9 mouse cellular contexts compared by ENCODE assay signal in the genomic region with DNA sequence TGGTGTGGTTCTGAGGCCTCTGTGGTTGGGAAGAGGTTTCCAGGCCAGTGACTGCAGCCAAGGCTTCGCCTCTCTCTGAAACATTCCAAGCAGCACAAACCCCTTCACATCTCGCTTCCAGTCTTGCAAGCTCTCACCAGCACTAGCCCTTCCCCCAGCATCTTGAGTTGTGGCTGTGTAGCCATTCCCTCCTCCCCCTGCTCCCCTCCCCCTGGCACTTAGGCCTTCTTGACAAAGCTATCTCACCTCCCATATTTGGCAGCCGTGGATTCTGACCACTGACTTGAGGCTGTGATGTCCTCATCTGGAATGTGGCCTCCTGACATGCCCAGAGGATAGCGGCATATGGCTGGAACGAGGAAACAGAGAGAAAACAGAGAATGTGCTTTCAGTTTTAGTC. TPM values are rescaled to one million over a fixed set of nuclear protein-coding genes. Genes with fewer than 3 reads are reported as not detected.
DNase-seq lines count a peak whose midpoint lies in the region; ATAC-seq and TF ChIP-seq lines count a peak whose summit lies in the region.
"Had no signal": no experiment of that assay in that cellular context is flagged by ENCODE, and none has a peak within 500 bp of the region (broad histone marks: within the 10 kb centered on the region; RNA-seq: fewer than 3 reads in every experiment).

No protein-coding gene starts in this region.

- no peaks in the 10 kb centered on the region for H3K27me3 ChIP-seq in megakaryocyte, embryonic 14.5 days (replicated peaks)
- no peaks in the 10 kb centered on the region for H3K27me3 ChIP-seq in small intestine, adult 2 months (ENCODE audit: control insufficient read depth, insufficient read depth, low read length)

- TF ChIP-seq POLR2A in small intestine, adult 2 months (IDR thresholded peaks at IDR 0.05; ENCODE audit: low read depth, low read length) = no peak

- H3K36me3 ChIP-seq in megakaryocyte, embryonic 14.5 days (replicated peaks; ENCODE audit: low read length) = no peaks in the 10 kb centered on the region
- no peaks in the 10 kb centered on the region for H3K36me3 ChIP-seq in small intestine, adult 2 months (ENCODE audit: control insufficient read depth, insufficient read depth, low read length)

- H3K9me3 ChIP-seq in megakaryocyte, embryonic 14.5 days = peaks cover 16% of the 10 kb centered on the region; the same call in 1 of the 2 replicates

- peak overlapping the region; percentile 29 for H3K4me3 ChIP-seq in megakaryocyte, embryonic 14.5 days (replicated peaks)
- no peak overlapping the region for H3K4me3 ChIP-seq in small intestine, adult 2 months (ENCODE audit: low read depth, low read length)

- no peak for TF ChIP-seq CTCF in small intestine, adult 2 months (IDR thresholded peaks at IDR 0.05; ENCODE audit: extremely low read depth, insufficient read length, insufficient replicate concordance, low read depth, low read length)

- 46% methylated on average over 5 of the region's 5 CpGs for WGBS in small intestine, adult 2 months

- peak; percentile 16 for DNase-seq in heart, adult 8-10 months (ENCODE audit: low spot score)
- DNase-seq in kidney, postnatal 10 days = peak; percentile 72
- no peak for DNase-seq in left cerebral cortex, adult 8-10 months (ENCODE audit: low spot score in 2 of 2)
- no peak for DNase-seq in cerebellum, postnatal 14 days
- DNase-seq in right cerebral cortex, adult 18-20 months = no peak
- DNase-seq: right cerebral cortex, postnatal 4 days had no signal

- ATAC-seq in megakaryocyte, adult 5-6 weeks (ENCODE audit: poor library complexity, severe bottlenecking) = no peak

- H3K4me1 ChIP-seq in megakaryocyte, embryonic 14.5 days = no peaks in the 10 kb centered on the region
- H3K4me1 ChIP-seq in small intestine, adult 2 months (ENCODE audit: control insufficient read depth, insufficient read depth, insufficient read length, low read length) = no peaks in the 10 kb centered on the region

- H3K27ac ChIP-seq in small intestine, adult 2 months (ENCODE audit: insufficient read depth, low read depth, low read length) = peak overlapping the region; percentile 49; the same call in 1 of the 2 replicates

RNA-seq across cellular contexts. Expression of a gene that starts 37.5 kb away (rescaled TPM):
- 1.8 TPM in 1 of 2 replicates, not detected in the other for polyA plus RNA-seq in megakaryocyte, embryonic 14.5 days (2012; ENCODE audit: insufficient read depth, low replicate concordance)
- 2.8 and 2.9 TPM in 2 replicates for total RNA-seq in megakaryocyte, adult 5-6 weeks (2015)
- total RNA-seq in megakaryocyte, adult 5-6 weeks (2017) = 2.0 and 4.4 TPM in 2 replicates
- 10 to 100 TPM; 10.5 to 15.8 (median 12.7) TPM for total RNA-seq in heart, adult 8-10 months (2022)
- polyA plus RNA-seq in small intestine, adult 2 months (2012; rRNA removed) = 2.5 and 3.6 TPM in 2 replicates
- total RNA-seq in left cerebral cortex, adult 8-10 months (2022) = 10 to 100 TPM; 15.9 to 19.6 (median 19.0) TPM

Comparison
In these comparisons a context has a peak if more than half of its experiments do, and no peak if none do; other contexts are left out.
1. DNase-seq: peak in heart, adult 8-10 months (single experiment) and kidney, postnatal 10 days (single experiment); none in left cerebral cortex, adult 8-10 months (0 of 2), cerebellum, postnatal 14 days (0 of 2) and right cerebral cortex, adult 18-20 months (single experiment).